Mouse (Mus musculus): ENCODE results near the gene Taok1. TPM values are rescaled to one million over a fixed set of nuclear protein-coding genes. Genes with fewer than 3 reads are reported as not detected.

The Taok1 gene
- polyA plus RNA-seq, 1 experiment from 2014 or later: 18.4 TPM

GRCm38 (mm10) chr11:77488771-77489581, 118.6 kb downstream of the Taok1 start:
- Histone ChIP-seq H3K4me3 (ENCODE audit: low read depth, low read length) (peak overlapping the region; percentile 78), H3K27ac (ENCODE audit: low read length) (no peak overlapping the region), H3K27me3 (replicated peaks; ENCODE audit: insufficient read depth, low read length) (no peaks in the 10 kb centered on the region), H3K9ac (replicated peaks; ENCODE audit: low read depth) (peak overlapping the region; percentile 48), H3K36me3 (ENCODE audit: insufficient read depth, low read length) (no peaks in the 10 kb centered on the region), H3K9me3 (ENCODE audit: low read length) (no peaks in the 10 kb centered on the region), H3K4me2 (replicated peaks; ENCODE audit: low read depth, low read length) (peak overlapping the region; percentile 99), H3K4me1 (ENCODE audit: insufficient read depth, low read depth, low read length) (peaks cover 25% of the 10 kb centered on the region)
- TF ChIP-seq EP300 (IDR thresholded peaks at IDR 0.05) (no peak), CTCF (IDR thresholded peaks at IDR 0.05) (no peak)
- WGBS: 6% methylated on average over 42 of the region's 55 CpGs
- ATAC-seq (no peak), DNase-seq (ENCODE audit: low spot score) (peak; percentile 25)

GRCm38 (mm10) chr11:77486798-77487197, 120.8 kb downstream of the Taok1 start:
- Histone ChIP-seq H3K36me3 (ENCODE audit: insufficient read depth, low read length) (no peaks in the 10 kb centered on the region), H3K27me3 (replicated peaks; ENCODE audit: insufficient read depth, low read length) (no peaks in the 10 kb centered on the region), H3K4me2 (replicated peaks; ENCODE audit: low read depth, low read length) (no peak overlapping the region), H3K9ac (replicated peaks; ENCODE audit: low read depth) (no peak overlapping the region), H3K27ac (ENCODE audit: low read length) (no peak overlapping the region), H3K9me3 (ENCODE audit: low read length) (no peaks in the 10 kb centered on the region), H3K4me1 (ENCODE audit: insufficient read depth, low read depth, low read length) (peaks cover 21% of the 10 kb centered on the region), H3K4me3 (ENCODE audit: low read depth, low read length) (no peak overlapping the region)
- TF ChIP-seq CTCF (IDR thresholded peaks at IDR 0.05): peak; percentile 23; the same call in 1 of the 2 replicates
- TF ChIP-seq EP300 (IDR thresholded peaks at IDR 0.05): no peak
- 42% methylated on average over 5 of the region's 5 CpGs for WGBS
- no peak for DNase-seq (ENCODE audit: low spot score)
- ATAC-seq: no peak

- Histone ChIP-seq H3K4me3 (ENCODE audit: low read depth, low read length) (no peak overlapping the region), H3K9me3 (ENCODE audit: low read length) (no peaks in the 10 kb centered on the region), H3K4me2 (replicated peaks; ENCODE audit: low read depth, low read length) (no peak overlapping the region), H3K27me3 (replicated peaks; ENCODE audit: insufficient read depth, low read length) (no peaks in the 10 kb centered on the region), H3K27ac (ENCODE audit: low read length) (no peak overlapping the region), H3K4me1 (ENCODE audit: insufficient read depth, low read depth, low read length) (peaks cover 10% of the 10 kb centered on the region; the same call in 1 of the 2 replicates), H3K9ac (replicated peaks; ENCODE audit: low read depth) (no peak overlapping the region), H3K36me3 (ENCODE audit: insufficient read depth, low read length) (no peaks in the 10 kb centered on the region)
- ATAC-seq (no peak), DNase-seq (ENCODE audit: low spot score) (no peak)
- TF ChIP-seq CTCF (IDR thresholded peaks at IDR 0.05) (no peak), EP300 (IDR thresholded peaks at IDR 0.05) (no peak)
- 67% methylated on average over 6 of the region's 6 CpGs for WGBS
These were observed 122.4 kb downstream of the Taok1 start for GRCm38 (mm10) chr11:77485229-77485628.

- no peak for TF ChIP-seq CTCF (IDR thresholded peaks at IDR 0.05)
- Histone ChIP-seq H3K27me3 (replicated peaks; ENCODE audit: insufficient read depth, low read length) (no peaks in the 10 kb centered on the region), H3K27ac (ENCODE audit: low read length) (no peak overlapping the region), H3K4me1 (ENCODE audit: insufficient read depth, low read depth, low read length) (no peaks in the 10 kb centered on the region; the same call in 1 of the 2 replicates), H3K9ac (replicated peaks; ENCODE audit: low read depth) (no peak overlapping the region), H3K4me3 (ENCODE audit: low read depth, low read length) (no peak overlapping the region), H3K4me2 (replicated peaks; ENCODE audit: low read depth, low read length) (no peak overlapping the region), H3K36me3 (ENCODE audit: insufficient read depth, low read length) (no peaks in the 10 kb centered on the region), H3K9me3 (ENCODE audit: low read length) (no peaks in the 10 kb centered on the region)
- ATAC-seq: no peak
- DNase-seq (ENCODE audit: low spot score): no peak
- 29% methylated on average over 11 of the region's 11 CpGs for WGBS
These were observed 123.9 kb downstream of the Taok1 start for GRCm38 (mm10) chr11:77483510-77484255.

- no peak for ATAC-seq
- Histone ChIP-seq H3K9me3 (ENCODE audit: low read length) (no peaks in the 10 kb centered on the region), H3K4me3 (ENCODE audit: low read depth, low read length) (no peak overlapping the region), H3K9ac (replicated peaks; ENCODE audit: low read depth) (no peak overlapping the region), H3K4me1 (ENCODE audit: insufficient read depth, low read depth, low read length) (no peaks in the 10 kb centered on the region; the same call in 1 of the 2 replicates), H3K27me3 (replicated peaks; ENCODE audit: insufficient read depth, low read length) (no peaks in the 10 kb centered on the region), H3K27ac (ENCODE audit: low read length) (no peak overlapping the region), H3K4me2 (replicated peaks; ENCODE audit: low read depth, low read length) (no peak overlapping the region), H3K36me3 (ENCODE audit: insufficient read depth, low read length) (no peaks in the 10 kb centered on the region)
- 55% methylated on average over 3 of the region's 3 CpGs for WGBS
- DNase-seq (ENCODE audit: low spot score): no peak
- TF ChIP-seq CTCF (IDR thresholded peaks at IDR 0.05): no peak
- TF ChIP-seq EP300 (IDR thresholded peaks at IDR 0.05): no peak
These were observed 124.6 kb downstream of the Taok1 start for GRCm38 (mm10) chr11:77483043-77483442.

Other genes with a start within 250 kb of the Taok1 start
- gene Coro6, start 145.4 kb downstream of the Taok1 start, polyA plus RNA-seq (2015; fragmentation: Nextera tagmentation; extraction: Ambion mirVana): 0.26 and 0.45 TPM in 2 replicates
- 1.9 and 2.2 TPM in 2 replicates for gene Ankrd13b, start 118.1 kb downstream of the Taok1 start, polyA plus RNA-seq (2015; fragmentation: Nextera tagmentation; extraction: Ambion mirVana)
- gene Git1, start 114.3 kb downstream of the Taok1 start, polyA plus RNA-seq (2015; fragmentation: Nextera tagmentation; extraction: Ambion mirVana): 12.3 and 12.6 TPM in 2 replicates
- 4.1 and 4.3 TPM in 2 replicates for gene Abhd15, start 92.7 kb downstream of the Taok1 start, polyA plus RNA-seq (2015; fragmentation: Nextera tagmentation; extraction: Ambion mirVana)
- gene Trp53i13, start 91.8 kb downstream of the Taok1 start, polyA plus RNA-seq (2015; fragmentation: Nextera tagmentation; extraction: Ambion mirVana): 27.4 and 32.9 TPM in 2 replicates
- gene Gm10392, start 88.6 kb downstream of the Taok1 start, polyA plus RNA-seq (2015; fragmentation: Nextera tagmentation; extraction: Ambion mirVana): 0.07 and 0.13 TPM in 2 replicates
- 4.1 and 5.2 TPM in 2 replicates for gene Nufip2, start 78.3 kb upstream of the Taok1 start, polyA plus RNA-seq (2015; fragmentation: Nextera tagmentation; extraction: Ambion mirVana)
- not detected in 2 replicates for gene Cryba1, start 117.5 kb upstream of the Taok1 start, polyA plus RNA-seq (2015; fragmentation: Nextera tagmentation; extraction: Ambion mirVana)
- gene Myo18a, start 155.4 kb upstream of the Taok1 start, polyA plus RNA-seq (2015; fragmentation: Nextera tagmentation; extraction: Ambion mirVana): 21.6 and 33.3 TPM in 2 replicates
- 0.90 and 1.2 TPM in 2 replicates for gene Gm10277, start 179.9 kb upstream of the Taok1 start, polyA plus RNA-seq (2015; fragmentation: Nextera tagmentation; extraction: Ambion mirVana)

All from lung, postnatal 0 days (tissue).